Mouse (Mus musculus) fat pad, adult 2 months (tissue): ENCODE measurements around the gene Rspo1.
"Not testable (repeated sequence)": the region's sequence is repeated elsewhere in the genome, so short reads cannot be mapped to it uniquely, and the experiment has no call there.

Experiments
- DNase-seq: peaks from one replicate; pipeline ENCODE4 v3.0.0-alpha.2; 2011; ENCODE audit warnings: low read depth, low spot score; ENCODE audit errors: extremely low read depth

Rspo1 gene

GRCm38 (mm10) chr4:124985671-124986602 is at the start of gene Rspo1:
TSS of gene Rspo1 (plus strand) at chr4:124986430.
- no peak for DNase-seq

GRCm38 (mm10) chr4:124936613-124937471 is 49.4 kb upstream of the Rspo1 start, which contains the start of gene 9930104L06Rik:
TSS of gene 9930104L06Rik (plus strand) at chr4:124937048.
- peak; percentile 87 for DNase-seq

- DNase-seq: not testable (repeated sequence)
Observed at GRCm38 (mm10) chr4:124939211-124939610, 47.0 kb upstream of the Rspo1 start, which contains the start of gene Cdca8. TSS of gene Cdca8 (minus strand) at chr4:124939311.

- no peak for DNase-seq
Observed at GRCm38 (mm10) chr4:124943022-124943421, 43.2 kb upstream of the Rspo1 start.

GRCm38 (mm10) chr4:124943781-124944180 is 42.4 kb upstream of the Rspo1 start:
- no peak for DNase-seq

- DNase-seq: no peak
Observed at GRCm38 (mm10) chr4:124944961-124945360, 41.3 kb upstream of the Rspo1 start.

DNA sequence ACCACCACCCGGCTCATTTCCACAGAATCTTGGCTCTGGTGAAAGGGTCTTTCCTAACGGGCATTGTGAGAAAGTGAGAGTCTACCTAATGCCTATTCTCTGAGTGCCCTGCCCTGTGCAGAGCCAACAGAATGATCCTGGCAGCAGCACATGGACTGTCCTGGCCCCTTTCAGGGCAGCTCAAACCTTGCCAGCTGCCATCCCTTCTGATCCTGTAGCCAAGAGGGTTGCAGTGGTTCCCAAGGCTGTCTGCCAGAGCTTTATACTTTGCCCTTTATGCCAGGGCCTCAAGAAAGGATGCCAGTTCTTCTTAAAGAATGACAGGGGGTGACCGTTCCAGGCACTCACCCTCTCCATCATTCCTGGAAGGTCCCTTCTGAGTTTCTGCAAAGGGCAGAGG is 36.7 kb upstream of the Rspo1 start:
- no peak for DNase-seq

DNA sequence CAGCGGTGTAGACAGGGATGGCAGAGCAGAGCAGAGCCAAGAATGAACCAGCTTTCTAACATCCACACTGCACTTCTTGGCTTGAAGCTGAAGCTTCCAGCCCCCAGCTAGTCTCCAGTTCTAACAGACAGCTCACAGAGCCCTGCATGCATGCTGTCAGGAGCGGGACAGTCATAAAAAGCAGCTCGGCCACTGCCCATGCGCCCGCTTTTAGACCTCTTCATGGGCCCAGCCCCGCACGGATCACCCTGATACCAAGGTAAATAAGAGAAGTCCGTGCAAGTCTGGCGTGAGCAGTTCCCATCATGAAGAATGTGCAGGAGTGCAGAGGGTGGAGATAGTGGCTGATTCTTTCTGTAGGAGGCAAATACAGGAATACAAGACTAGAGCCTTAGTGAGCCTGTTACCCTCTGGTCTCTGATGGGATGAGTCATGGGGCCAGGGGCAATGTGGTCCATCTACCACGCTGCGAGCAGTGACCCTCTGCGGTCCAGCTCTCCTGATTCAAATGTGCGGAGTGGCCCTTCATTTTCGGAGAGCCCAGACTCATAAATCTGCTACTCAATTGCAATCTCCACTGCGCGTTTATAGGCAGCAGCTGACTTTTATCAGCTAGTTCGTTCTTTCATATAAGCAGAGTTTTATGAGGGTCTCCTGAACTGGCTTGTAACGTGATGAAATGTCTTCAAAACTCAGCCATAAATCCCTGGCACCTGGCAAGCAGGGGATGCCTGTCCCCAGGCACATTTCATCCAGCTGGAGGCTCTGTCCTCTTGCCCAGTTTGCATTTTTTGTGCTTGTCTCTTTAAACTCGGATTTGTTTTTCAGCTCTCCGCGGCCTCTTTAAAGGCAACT is 35.8 kb upstream of the Rspo1 start:
- no peak for DNase-seq

GRCm38 (mm10) chr4:124951036-124951433 is 35.2 kb upstream of the Rspo1 start:
- no peak for DNase-seq

- DNase-seq: no peak
Observed at GRCm38 (mm10) chr4:124953546-124953945, 32.7 kb upstream of the Rspo1 start.

DNA sequence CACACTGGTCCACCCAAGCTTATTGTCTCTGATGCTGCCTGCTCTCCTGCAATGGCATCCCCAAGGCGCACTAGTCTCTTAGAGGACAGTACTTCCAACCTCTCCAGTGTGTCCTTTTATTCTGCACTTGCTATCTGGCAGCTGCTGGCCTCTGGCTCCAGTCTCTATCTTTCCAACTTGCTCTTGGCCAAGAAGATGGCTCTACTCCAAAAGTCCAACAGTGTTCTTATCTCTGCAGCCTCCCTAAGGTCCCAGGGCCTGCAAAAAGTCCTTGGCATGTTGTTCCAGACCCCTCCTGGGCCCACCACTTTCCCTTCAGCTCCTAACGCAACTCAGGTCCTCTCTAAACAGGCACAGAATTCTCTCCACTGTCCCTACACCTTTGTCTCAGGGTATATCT is 28.9 kb upstream of the Rspo1 start:
- no peak for DNase-seq

- no peak for DNase-seq
Observed at GRCm38 (mm10) chr4:124959062-124959461, 27.2 kb upstream of the Rspo1 start.

DNA sequence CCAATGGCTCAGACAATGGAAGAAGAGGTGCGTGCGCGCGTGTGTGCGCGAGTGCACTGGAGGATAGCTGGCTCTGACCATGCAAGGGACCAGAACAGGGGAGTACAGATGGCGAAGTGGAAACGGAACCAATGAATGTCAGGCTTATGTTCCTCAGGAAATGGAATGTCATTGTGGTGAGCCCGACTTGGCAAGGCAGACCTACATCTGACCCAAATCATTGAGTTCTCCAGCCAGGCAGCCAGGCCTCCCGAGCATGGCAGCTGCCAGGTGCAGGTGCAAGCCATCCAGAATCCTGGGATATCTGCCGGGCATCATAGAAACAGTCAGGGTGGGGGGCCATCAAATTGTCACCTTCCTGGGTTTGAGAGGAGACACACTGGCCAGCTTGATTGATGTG is 25.3 kb upstream of the Rspo1 start:
- DNase-seq: no peak

DNA sequence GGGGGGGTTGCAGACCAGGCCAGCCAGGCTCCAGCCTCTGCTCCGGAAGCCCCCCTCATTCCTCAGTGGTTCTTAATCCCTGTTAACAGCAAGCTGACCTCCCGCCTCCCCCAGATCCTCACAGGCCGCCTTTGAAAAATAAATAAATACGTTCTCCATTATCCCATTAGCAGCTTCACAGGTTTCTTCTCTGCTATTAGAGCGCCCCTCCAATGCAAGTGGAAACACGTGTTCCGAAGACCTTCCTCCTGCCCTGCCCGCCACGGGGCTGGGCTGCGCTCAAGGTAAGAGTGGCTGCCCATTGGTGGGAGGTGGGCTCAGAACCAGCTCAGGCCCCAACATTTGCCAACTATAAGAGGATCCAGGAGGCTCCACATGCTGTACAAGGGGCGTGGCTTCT is 23.7 kb upstream of the Rspo1 start:
- no peak for DNase-seq

DNA sequence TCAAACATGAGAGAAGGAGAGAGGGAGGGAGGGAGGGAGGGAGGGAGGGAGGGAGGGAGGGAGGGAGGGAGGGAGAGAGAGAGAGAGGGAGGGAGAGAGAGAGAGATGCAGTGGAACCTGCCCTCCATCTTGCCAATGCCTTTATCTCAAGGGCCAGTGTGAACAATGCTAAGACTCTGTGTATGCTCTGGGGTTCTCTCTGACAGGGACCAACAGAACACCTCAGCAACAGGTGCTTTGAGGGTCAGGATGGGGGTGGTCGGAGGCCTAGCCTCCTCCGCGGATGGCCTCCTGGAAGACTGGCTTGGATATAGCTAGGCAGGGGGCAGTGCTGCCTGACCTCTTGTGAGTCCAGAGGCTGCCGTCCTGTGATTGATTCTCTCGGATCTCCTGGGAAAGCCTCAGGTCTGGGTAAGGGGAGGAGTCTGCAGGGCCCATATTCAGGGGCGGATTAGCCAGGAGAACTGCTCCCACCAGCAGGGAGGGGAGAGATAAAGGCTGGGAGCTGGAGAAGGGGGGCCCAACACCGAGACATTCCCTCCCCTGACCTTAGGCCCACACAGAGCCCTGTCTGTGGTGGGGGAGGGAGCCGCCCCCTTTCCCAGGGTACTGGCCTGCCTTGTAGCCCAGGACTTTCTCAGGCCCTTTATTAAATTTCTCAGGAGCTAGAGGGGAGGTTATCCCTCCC is 21.2 kb upstream of the Rspo1 start:
- DNase-seq: no peak

- DNase-seq: no peak
Observed at GRCm38 (mm10) chr4:124968711-124969110, 17.5 kb upstream of the Rspo1 start.

DNA sequence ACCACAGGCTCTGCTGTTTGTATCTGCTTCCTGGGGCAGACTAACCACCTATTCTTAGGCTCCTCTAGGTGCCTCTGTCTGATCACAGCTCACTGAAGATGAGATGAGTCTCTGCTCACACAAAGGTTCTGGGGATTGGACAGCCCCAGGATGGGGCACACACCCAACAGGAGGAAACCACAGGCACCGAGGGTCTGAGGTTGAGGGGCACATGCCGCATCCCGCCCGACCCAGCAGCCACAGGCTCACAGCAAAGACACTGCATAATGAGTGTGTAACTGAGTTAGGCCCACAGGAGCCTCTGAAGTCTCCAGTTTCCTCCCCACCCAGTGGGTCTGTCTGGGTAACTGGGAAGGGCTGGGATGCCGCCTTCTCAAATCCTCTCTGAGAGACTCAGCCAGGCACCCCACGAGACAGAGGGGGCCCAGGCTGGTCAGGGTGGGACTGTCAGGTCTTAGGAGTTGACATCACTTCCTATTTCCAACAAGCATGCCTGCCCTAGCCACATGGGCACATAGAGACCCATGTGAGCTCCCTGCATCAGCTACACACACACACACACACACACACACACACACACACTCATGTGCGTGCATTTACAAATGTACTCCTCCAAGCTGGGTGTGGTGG is 16.9 kb upstream of the Rspo1 start:
- no peak for DNase-seq

GRCm38 (mm10) chr4:124970194-124970593 is 16.0 kb upstream of the Rspo1 start:
- DNase-seq: no peak

DNA sequence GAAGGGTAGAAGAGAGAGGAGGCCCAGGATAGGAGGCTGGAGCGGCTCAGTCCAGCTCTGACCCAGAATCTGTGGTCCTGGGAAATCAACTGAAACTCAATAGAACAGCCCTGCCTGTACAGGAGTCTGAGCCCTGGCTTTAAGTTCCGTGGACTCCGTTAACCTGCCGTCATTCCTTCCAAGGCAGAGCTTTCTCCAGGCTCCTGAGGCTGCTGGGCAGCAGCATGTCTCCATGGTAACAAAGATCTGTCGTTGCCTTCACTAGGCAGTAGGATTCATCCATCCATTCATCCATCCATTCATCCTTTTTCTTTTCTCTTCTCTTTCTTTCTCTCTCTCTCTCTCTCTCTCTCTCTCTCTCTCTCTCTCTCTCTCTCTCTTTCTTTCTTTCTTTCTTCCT is 15.6 kb upstream of the Rspo1 start:
- no peak for DNase-seq

DNA sequence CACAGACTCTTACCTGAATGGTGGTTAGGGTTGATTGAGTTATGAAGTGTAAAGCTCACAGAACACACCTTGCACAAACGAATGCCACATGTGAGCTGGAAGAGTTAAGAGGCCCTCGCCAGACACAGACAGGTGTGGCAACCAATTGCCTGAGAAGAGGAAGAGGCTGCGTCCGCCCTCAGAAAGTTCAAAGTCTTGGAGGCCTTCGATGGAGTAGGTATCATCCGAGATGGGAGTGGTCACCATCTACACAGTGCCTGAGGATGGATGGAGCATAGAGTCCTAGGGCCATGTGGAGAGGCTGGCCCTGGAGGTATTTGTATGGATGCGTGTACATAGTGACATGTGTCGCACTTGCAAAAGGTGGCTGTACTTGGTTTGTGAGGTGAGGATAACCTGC is 15.1 kb upstream of the Rspo1 start:
- no peak for DNase-seq
